Mouse (Mus musculus): ENCODE data around the gene 4930519G04Rik.

DNA sequence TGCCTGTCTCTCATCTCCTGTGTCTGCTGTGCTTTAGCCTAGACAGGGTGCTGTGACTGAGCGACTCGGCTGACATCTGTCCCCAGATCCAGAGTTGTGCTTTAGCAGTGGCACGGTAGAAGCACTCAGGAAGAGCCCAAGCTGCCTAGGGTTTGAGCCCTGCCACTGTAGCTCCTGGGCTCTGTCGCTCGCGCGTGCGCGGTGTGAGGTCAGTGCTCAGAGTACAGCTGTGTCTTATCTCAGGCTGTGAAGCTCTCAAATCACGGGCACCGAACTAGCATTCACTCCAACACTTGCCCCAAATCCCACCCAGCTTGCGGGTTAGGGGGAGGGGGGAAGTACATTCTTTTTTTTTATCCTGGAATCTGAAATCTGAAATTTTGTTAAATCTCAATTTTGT is 16.6 kb upstream of the 4930519G04Rik start:
- TF ChIP-seq POLR2A (IDR thresholded peaks at IDR 0.05; ENCODE audit: borderline replicate concordance, extremely low read depth, insufficient read depth, insufficient read length, poor library complexity, severe bottlenecking) (no peak), CTCF (IDR thresholded peaks at IDR 0.05; ENCODE audit: borderline replicate concordance, extremely low read depth, insufficient read depth, insufficient read length) (no peak)
